ENCODE assay signal across 8 mouse cellular contexts in genomic region chr1:86433359-86433758, GRCm38 (mm10). TPM values are rescaled to one million over a fixed set of nuclear protein-coding genes. Genes with fewer than 3 reads are reported as not detected.
DNase-seq lines count a peak whose midpoint lies in the region; ATAC-seq and TF ChIP-seq lines count a peak whose summit lies in the region.
"Had no signal": no experiment of that assay in that cellular context is flagged by ENCODE, and none has a peak within 500 bp of the region (broad histone marks: within the 10 kb centered on the region; RNA-seq: fewer than 3 reads in every experiment).

No protein-coding gene starts in this region.

- no peaks in the 10 kb centered on the region for H3K27me3 ChIP-seq in forebrain, embryonic 12.5 days
- H3K27me3 ChIP-seq in intestine, embryonic 16.5 days (replicated peaks; ENCODE audit: control insufficient read depth, insufficient read depth, low read length), result no peaks in the 10 kb centered on the region
- H3K27me3 ChIP-seq in neural tube, embryonic 12.5 days (replicated peaks), result no peaks in the 10 kb centered on the region

- WGBS in forebrain, embryonic 12.5 days, result 83% methylated on average over 7 of the region's 7 CpGs
- WGBS in intestine, embryonic 16.5 days, result 80% methylated on average over 7 of the region's 7 CpGs
- 77% methylated on average over 7 of the region's 7 CpGs for WGBS in neural tube, embryonic 12.5 days

- peak overlapping the region; percentile 100 for H3K27ac ChIP-seq in layer of hippocampus, adult 2 months
- peak overlapping the region; percentile 99 for H3K27ac ChIP-seq in forebrain, embryonic 12.5 days
- peak overlapping the region; percentile 93 for H3K27ac ChIP-seq in intestine, embryonic 16.5 days (ENCODE audit: low read length)
- H3K27ac ChIP-seq in neural tube, embryonic 12.5 days, result peak overlapping the region; percentile 99

- H3K9me3 ChIP-seq in forebrain, embryonic 12.5 days, result no peaks in the 10 kb centered on the region
- no peaks in the 10 kb centered on the region for H3K9me3 ChIP-seq in intestine, embryonic 16.5 days (ENCODE audit: control insufficient read depth, low read length)
- H3K9me3 ChIP-seq in neural tube, embryonic 12.5 days, result no peaks in the 10 kb centered on the region

- no peak for ATAC-seq in forebrain, embryonic 12.5 days (ENCODE audit: low FRiP score)
- no peak for ATAC-seq in intestine, embryonic 16.5 days
- no peak for ATAC-seq in neural tube, embryonic 12.5 days (ENCODE audit: low FRiP score, low read depth)

- DNase-seq in layer of hippocampus, adult 2 months (ENCODE audit: low spot score in 2 of 2), result no peak
- no peak for DNase-seq in layer of hippocampus, adult 8-10 months (ENCODE audit: low spot score in 2 of 2)
- no peak for DNase-seq in T-cell, adult 2 months (ENCODE audit: low spot score)
- DNase-seq in thymus, postnatal 25 days, result no peak

- H3K36me3 ChIP-seq in forebrain, embryonic 12.5 days (replicated peaks), result no peaks in the 10 kb centered on the region
- H3K36me3 ChIP-seq in intestine, embryonic 16.5 days (ENCODE audit: control insufficient read depth, insufficient read depth, low read length), result no peaks in the 10 kb centered on the region
- no peaks in the 10 kb centered on the region for H3K36me3 ChIP-seq in neural tube, embryonic 12.5 days

- H3K4me3 ChIP-seq in layer of hippocampus, adult 2 months, result no peak overlapping the region
- H3K4me3 ChIP-seq in forebrain, embryonic 12.5 days (replicated peaks), result no peak overlapping the region
- H3K4me3 ChIP-seq in intestine, embryonic 16.5 days (ENCODE audit: low read length), result no peak overlapping the region
- H3K4me3 ChIP-seq in neural tube, embryonic 12.5 days, result no peak overlapping the region

- no peak for TF ChIP-seq CTCF in layer of hippocampus, adult 2 months (conservative IDR thresholded peaks at IDR 0.05)

- H3K9ac ChIP-seq in forebrain, embryonic 12.5 days, result no peak overlapping the region
- H3K9ac ChIP-seq in intestine, embryonic 16.5 days (ENCODE audit: low read depth, low read length), result peak overlapping the region; percentile 70
- H3K9ac ChIP-seq in neural tube, embryonic 12.5 days, result 0 out of 2 replicates have a peak overlapping the region, but pooled peaks have one; percentile 61

- no peak overlapping the region for H3K4me2 ChIP-seq in forebrain, embryonic 12.5 days
- no peak overlapping the region for H3K4me2 ChIP-seq in intestine, embryonic 16.5 days (ENCODE audit: low read depth, low read length)
- peak overlapping the region; percentile 70 for H3K4me2 ChIP-seq in neural tube, embryonic 12.5 days (replicated peaks)

- peaks cover 52% of the 10 kb centered on the region for H3K4me1 ChIP-seq in forebrain, embryonic 12.5 days
- peaks cover 39% of the 10 kb centered on the region for H3K4me1 ChIP-seq in intestine, embryonic 16.5 days (ENCODE audit: control insufficient read depth, insufficient read depth, low read length)
- H3K4me1 ChIP-seq in neural tube, embryonic 12.5 days, result peaks cover 43% of the 10 kb centered on the region

RNA-seq across cellular contexts. Expression of gene Tex44, which starts 7.2 kb away (rescaled TPM):
- not detected for total RNA-seq in layer of hippocampus, adult 2 months (2021)
- not detected for total RNA-seq in layer of hippocampus, adult 8-10 months (2022)
- not detected in 2 replicates for polyA plus RNA-seq in forebrain, embryonic 12.5 days (2016; fragmentation: Nextera tagmentation; extraction: Ambion mirVana)
- polyA plus RNA-seq in intestine, embryonic 16.5 days (2015; fragmentation: Nextera tagmentation; extraction: Ambion mirVana), result not detected in 2 replicates
- not detected in 2 replicates for polyA plus RNA-seq in neural tube, embryonic 12.5 days (2016; fragmentation: Nextera tagmentation; extraction: Ambion mirVana)
- total RNA-seq: layer of hippocampus, adult 18-20 months had no signal

RNA-seq across cellular contexts. Expression of gene Nmur1, which starts 7.3 kb away (rescaled TPM):
- not detected for total RNA-seq in layer of hippocampus, adult 2 months (2021)
- not detected for total RNA-seq in layer of hippocampus, adult 8-10 months (2022)
- not detected in 2 replicates for polyA plus RNA-seq in forebrain, embryonic 12.5 days (2016; fragmentation: Nextera tagmentation; extraction: Ambion mirVana)
- 0.46 and 0.88 TPM in 2 replicates for polyA plus RNA-seq in intestine, embryonic 16.5 days (2015; fragmentation: Nextera tagmentation; extraction: Ambion mirVana)
- polyA plus RNA-seq in neural tube, embryonic 12.5 days (2016; fragmentation: Nextera tagmentation; extraction: Ambion mirVana), result 0.15 and 0.40 TPM in 2 replicates
- total RNA-seq: layer of hippocampus, adult 18-20 months had no signal
